Mouse (Mus musculus) MN1 (cell line): Measurements from ENCODE around the gene Hpse2.
A peak's percentile ranks its signal among the peaks of the same experiment; 100 is the strongest.
"Not testable (repeated sequence)": the region's sequence is repeated elsewhere in the genome, so short reads cannot be mapped to it uniquely, and the experiment has no call there.

Experiments
- DNase-seq: peaks from one replicate; pipeline ENCODE4 v3.0.0-alpha.2; 2016; ENCODE audit warnings: low spot score

Gene Hpse2

DNA sequence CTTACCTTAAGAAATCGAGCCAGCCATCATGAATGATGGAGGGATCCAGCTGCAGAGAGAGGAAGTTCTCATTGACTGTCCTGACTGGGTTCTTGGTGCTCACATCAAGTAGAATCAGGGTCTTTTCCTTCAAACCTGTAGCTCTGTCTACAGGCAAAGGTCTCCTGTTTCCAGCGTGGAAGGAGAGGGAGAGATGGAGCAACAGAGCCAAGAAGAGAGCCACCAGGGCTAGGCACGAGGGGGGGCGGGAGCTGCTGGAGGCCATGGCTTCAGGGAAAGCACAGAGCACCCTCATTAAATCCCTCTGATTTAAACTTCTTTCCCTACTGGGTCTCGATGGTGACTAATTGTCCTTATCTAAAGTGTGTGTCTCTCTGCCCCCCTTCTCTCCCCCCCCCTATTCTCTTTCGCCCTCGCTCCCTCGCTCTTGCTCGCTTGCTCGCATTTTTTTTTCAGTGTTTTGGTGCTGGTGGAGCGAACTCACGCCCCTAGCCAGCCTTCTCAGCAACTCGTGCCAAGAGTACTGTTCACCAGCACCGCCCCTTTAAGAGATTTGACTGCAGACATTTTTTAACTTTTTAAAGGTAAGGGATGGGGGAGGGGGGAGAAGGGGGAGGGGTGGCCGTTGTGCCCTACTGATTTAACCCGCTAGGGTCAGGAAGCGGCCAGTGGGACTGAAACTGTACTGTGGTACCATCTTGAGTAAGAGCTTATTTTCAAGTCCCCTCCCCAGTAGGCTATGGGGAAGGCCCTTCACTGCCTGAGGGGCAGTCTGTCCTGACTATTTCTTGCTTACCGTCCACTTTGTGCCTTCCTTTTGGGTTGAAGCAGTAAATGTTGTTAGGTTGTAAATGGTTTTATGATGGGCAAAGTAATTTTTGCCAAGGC lies at the start of gene Hpse2:
Gene Hpse2 (minus strand): TSS at position 339 of the 888 bp plus-strand sequence.
- no peak for DNase-seq

- DNase-seq: no peak
These were observed 39.5 kb upstream of the Hpse2 start for GRCm38 (mm10) chr19:43427446-43428224.

- no peak for DNase-seq
These were observed 35.9 kb upstream of the Hpse2 start for GRCm38 (mm10) chr19:43424082-43424481.

DNA sequence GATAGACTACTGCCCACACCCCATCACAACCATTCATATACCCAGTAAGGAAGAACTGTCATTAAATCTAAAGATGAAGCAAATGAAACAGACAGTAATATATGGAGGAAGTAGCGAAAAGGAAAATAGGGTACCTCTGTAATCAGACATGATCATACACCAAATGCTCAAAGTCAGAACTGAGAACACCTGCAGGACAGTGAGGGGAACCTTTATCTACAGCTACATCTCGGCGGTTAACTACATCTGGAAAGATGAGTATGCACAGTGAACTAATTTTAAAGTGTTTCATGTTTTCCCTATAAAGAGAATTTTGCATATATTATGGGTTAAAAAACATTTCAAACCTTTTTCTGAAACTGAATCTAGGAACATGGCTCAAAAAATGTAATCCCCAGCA lies 32.4 kb upstream of the Hpse2 start:
- DNase-seq: no peak

- no peak for DNase-seq
These were observed 27.4 kb upstream of the Hpse2 start for GRCm38 (mm10) chr19:43415565-43415964.

- peak; percentile 11 for DNase-seq
These were observed 19.0 kb upstream of the Hpse2 start for GRCm38 (mm10) chr19:43407181-43407580.

GRCm38 (mm10) chr19:43396327-43396726 lies 8.2 kb upstream of the Hpse2 start:
- DNase-seq: peak; percentile 60

DNA sequence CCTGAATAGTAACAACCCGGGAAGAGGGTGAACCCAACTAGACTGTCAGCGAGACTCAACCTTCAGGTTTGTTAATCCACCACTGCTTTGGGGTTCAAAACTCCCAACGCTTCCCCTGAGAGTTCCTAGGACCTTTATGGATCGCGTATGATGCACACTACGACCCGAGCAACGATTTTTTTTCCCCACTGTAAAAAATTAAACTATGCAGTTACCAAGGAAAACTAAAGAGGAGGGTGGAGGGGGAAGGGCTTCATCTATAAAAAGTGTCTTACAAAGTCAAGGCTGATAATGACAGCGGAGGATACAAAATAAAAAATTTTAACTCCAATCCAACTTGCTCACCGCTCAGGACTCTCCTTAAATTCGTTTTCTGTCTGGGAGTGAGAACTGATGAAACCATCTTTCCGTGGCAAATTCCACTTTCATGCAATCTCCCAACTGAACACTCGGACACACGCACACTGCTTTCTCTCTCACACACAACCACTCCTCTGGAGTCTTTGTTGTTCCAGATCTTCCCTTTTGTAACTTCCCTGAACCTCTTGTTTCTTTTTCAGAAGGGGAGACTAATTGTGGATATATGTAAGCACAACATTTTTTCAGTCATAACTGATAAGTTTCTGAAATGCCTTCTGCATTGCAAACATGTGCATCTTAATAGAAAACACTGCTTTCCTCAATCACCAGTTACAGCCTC lies 934 bp downstream of the Hpse2 start:
- DNase-seq: no peak

- DNase-seq: no peak
These were observed 1.9 kb downstream of the Hpse2 start for GRCm38 (mm10) chr19:43386041-43386952.

- DNase-seq: no peak
These were observed 2.7 kb downstream of the Hpse2 start for GRCm38 (mm10) chr19:43385451-43385850.

DNA sequence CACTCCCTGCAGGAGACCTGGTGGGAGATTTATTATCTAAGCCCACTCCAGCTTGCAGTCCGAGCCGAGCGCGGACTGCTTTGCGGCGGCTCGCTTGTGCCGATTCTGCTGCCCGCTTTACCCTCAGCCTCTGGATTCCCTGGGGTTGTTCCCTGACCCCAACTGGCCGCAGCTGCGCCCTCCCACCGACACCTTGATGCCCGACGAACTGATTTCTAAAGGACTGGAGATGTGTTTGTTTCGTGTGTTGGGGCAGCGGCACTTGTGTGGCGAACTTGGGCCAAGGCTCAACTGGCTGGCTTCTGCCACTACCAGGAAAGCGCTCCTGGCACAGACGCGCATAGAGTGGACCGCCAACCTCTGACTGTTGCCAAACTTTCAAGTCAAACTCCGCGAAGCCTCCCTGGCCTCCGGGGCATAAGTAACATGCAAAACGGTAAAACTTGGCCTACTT lies 3.1 kb downstream of the Hpse2 start:
- DNase-seq: no peak

DNA sequence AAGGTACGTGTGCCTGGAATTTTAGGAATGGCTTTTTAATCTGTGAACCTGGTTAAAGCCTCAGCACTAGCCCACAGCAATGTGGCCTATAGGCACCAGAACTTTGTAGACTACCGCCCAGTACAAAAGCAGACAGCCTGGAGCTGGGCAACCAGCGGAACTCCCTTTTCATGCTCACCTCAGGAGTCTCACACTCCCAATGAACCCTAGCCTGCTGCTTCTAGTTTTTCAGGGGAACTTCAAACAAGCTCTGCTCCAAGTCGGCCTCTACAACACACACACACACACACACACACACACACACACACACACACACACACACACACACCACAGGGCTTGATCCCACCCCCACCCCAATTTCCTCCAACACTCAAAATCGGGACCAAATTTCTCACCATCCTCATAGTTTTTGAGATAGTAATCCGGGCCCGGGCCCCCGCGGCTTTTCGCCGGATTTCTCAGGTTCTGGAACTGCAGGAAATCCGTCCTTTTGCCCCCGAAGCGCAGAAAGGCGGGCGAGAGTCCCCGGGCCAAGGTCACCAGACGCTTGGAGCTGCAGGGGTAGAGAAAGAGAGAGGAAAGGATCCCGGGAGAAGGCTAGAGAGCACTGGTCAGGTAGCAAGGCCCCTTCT lies 3.7 kb downstream of the Hpse2 start:
- no peak for DNase-seq

GRCm38 (mm10) chr19:43358830-43359229 lies 29.3 kb downstream of the Hpse2 start:
- DNase-seq: no peak

DNA sequence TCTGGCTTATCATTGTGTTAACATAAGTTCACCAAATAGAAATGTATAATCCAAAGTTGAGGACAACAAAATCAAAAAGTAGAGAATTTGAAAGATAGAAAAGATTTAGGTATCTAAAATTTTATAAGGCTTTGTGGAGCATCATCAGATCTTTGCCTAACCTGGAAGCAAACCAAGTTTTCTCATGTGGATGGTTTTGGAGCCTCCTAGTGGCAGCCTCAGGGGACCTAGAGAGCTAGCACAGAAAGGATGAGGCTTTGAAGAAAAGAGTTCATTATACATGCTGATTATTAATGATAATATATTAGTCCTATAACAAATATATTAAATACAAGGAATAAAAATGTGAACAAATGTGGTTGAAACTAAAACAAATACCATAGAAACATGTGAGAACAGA lies 77.0 kb downstream of the Hpse2 start:
- peak; percentile 51 for DNase-seq

DNA sequence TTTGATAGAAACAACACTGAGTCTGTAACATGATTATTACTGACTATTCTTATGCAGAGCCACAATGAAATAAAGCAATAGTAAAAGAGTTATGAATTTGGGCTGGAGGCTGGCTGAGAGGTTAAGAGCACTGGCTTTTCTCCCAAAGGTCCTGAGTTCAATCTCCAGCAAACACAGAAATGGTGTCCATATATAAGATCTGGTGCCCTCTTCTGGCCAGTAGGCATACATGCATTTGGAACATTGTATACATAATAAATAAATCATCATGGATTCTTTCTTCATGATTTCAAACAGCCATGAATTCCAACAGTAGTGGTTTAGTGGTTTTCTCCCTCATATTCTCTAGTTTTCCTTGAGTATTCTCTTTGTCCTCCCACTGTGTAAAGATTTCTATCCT lies 81.4 kb downstream of the Hpse2 start:
- DNase-seq: no peak

DNA sequence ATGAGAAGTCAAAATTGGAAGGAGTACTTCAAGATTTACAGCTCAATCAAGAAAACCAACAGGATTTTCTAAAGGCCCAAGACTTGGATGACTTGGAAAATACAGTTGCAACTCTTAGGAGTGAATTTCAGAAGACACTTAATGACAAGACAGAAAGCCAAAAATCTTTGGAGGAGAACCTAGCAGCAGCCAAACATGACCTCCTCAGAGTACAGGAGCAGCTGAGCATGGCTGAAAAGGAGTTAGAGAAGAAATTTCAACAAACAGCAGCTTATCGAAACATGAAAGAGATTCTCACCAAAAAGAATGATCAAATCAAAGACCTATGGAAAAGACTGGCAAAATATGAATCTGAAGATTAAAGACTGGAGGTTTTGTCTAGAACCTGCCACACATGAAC lies 106.8 kb downstream of the Hpse2 start:
- not testable (repeated sequence) for DNase-seq

GRCm38 (mm10) chr19:43243993-43244392 lies 144.2 kb downstream of the Hpse2 start:
- no peak for DNase-seq

GRCm38 (mm10) chr19:43231711-43232110 lies 156.4 kb downstream of the Hpse2 start:
- no peak for DNase-seq

DNA sequence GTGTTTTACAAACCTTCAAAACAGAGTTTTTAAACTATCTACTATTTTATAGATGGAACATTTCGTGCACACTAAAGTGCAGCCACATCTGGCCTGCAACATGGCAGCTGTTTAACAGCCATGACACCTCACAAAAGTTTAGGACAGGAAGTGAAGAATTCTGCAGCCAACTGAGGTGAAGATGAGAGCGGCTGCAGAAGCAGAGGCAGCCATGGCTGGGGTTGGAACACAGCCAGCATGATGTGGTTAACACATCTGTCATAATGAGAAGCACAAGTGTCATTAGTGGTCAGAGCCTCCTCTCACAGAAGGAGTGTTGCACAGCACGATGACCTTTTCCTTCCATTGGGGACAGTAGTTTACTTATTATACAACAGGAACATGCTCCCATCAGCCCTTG lies 194.6 kb downstream of the Hpse2 start:
- peak; percentile 26 for DNase-seq

GRCm38 (mm10) chr19:43175437-43175965 lies 212.7 kb downstream of the Hpse2 start:
- no peak for DNase-seq

GRCm38 (mm10) chr19:43174812-43175211 lies 213.3 kb downstream of the Hpse2 start:
- no peak for DNase-seq
